Mouse (Mus musculus) lung, adult 2 months (tissue): ENCODE data around the gene Ppfia4. TPM values are rescaled to one million over a fixed set of nuclear protein-coding genes. Genes with fewer than 3 reads are reported as not detected.

Experiments
- DNase-seq: peaks from one replicate; pipeline ENCODE4 v3.0.0; 2022
- H3K4me1 ChIP-seq: fragments of 200-500 bp; 2 replicates; pipeline ENCODE4 v1.6.1; 2011; ENCODE audit warnings: low read length; ENCODE audit not compliant: control insufficient read depth, insufficient read depth
- H3K4me3 ChIP-seq: fragments of 200-500 bp; replicated peaks from 2 replicates; pipeline ENCODE3; 2011; ENCODE audit warnings: low read depth, mild to moderate bottlenecking, control low read depth, low read length; ENCODE audit errors: extremely low read depth
- CTCF ChIP-seq: fragments of 200-500 bp; IDR thresholded peaks from 2 replicates; pipeline ENCODE4 v1.5.1; 2011; ENCODE audit warnings: mild to moderate bottlenecking, low read length, control low read depth; ENCODE audit not compliant: insufficient read depth
- POLR2A ChIP-seq: fragments of 200-500 bp; IDR thresholded peaks from 2 replicates; pipeline ENCODE4 v1.6.1; 2011; ENCODE audit warnings: low read depth, mild to moderate bottlenecking, control low read depth, low read length, borderline replicate concordance; ENCODE audit errors: extremely low read depth
- WGBS: fragments of 180-500 bp; shearing (Covaris S2); methylation state at CpG from one replicate; pipeline ENCODE4 v1.1.7; 2018; 5-methylcytosine and 5-hydroxymethylcytosine counted together
- polyA plus RNA-seq: library from polyadenylated mRNA; depleted of rRNA; stranded (reverse); fragments of >200 nt; gene quantifications from 2 replicates; pipeline ENCODE4 v1.2.3, GENCODE M21; 2012

The Ppfia4 gene
- polyA plus RNA-seq, 1 experiment, result 11.3 TPM

DNA sequence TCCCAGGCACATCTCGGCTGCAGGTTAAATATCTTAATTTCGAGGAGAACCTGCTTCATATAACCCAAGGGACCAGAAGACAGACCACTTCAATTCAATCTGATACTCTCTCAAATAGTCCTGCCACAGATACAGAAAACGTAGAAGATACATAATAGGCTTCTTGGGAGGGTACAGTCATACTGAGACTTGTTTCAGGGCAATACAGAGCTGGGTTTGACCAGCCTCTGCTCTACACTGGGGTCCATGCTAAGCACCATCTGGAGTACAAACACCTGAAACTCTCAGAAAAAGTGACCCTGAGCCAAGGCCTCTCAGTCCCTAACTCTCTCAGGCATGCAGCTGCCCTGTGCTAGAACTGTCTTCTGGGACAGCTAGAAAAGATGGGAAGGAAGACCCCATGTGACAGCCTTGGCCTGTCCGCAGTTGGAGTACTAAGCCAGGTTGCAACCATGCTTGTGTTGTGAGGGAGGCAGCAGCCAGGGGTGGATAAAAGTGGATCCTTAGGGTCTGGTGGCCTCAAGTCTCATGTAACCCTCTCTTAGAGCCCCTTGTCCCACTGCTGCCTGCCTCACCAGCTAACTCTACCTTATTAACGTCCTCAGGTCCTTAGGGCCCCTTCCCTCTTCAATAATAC lies 9.0 kb upstream of the Ppfia4 start:
- DNase-seq, result no peak
- WGBS, result 82% methylated on average over 5 of the region's 5 CpGs
- H3K4me3 ChIP-seq, result no peak overlapping the region
- no peaks in the 10 kb centered on the region for H3K4me1 ChIP-seq
- no peak for TF ChIP-seq POLR2A

DNA sequence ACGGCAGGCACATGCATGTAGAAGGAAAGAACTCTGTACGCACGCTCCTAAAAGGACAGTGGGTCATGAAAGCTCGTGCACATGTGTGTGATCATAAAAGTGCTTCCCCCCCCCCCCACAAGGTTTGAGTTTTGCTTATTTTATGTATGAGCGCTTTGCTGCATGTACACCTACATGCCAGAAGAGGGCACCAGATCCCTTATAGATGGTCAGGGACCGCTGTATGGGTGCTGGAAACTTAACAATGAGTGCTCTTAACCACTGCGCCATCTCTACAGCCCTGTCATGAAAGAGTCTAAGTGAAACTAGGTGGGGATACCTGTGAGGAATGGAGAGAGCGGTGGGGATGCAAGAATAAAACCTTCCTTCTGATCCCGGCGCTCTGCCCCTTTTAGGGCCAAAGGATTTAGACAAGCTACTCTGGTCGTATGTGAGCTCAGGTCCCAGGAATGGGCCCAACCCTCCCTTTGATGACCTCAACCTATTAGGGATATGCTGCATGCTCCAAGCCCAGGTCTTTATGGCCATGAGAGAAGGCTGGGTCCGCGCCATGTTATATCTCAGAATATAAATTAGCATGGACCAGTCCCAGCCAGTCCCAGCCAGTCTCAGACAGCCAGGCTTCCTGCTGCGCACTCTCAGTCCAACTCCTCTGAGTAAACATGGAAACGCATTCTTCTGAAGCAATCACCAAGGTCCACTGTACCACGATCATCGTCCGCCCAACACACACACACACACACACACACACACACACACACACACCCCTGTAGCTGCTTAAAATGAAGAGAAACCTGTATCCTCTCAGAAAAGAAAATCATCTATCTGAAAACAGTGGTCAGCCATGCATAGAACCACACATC lies 7.3 kb upstream of the Ppfia4 start:
- TF ChIP-seq POLR2A (no peak), CTCF (no peak)
- WGBS, result 94% methylated on average over 18 of the region's 18 CpGs
- Histone ChIP-seq H3K4me3 (no peak overlapping the region), H3K4me1 (no peaks in the 10 kb centered on the region)
- DNase-seq, result no peak

DNA sequence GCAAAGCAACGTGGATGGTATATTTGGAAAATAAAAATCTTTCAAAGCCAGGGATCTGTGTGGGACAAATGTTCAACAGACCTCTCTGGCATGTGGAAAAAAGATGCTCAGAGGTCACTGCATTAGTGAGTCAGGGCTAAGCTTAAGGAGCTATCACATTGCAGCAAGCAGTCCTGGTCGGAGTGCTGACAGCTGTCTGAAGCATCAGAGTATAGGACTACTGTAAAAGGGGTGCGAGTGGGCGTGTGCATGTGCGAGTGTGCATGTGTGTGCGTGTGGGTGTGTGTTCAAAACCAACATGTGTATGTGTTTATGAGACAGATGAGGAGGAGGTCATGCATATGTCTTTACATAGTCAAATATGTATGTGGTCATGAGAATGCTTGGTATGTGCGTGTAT lies 6.4 kb upstream of the Ppfia4 start:
- Histone ChIP-seq H3K4me1 (no peaks in the 10 kb centered on the region), H3K4me3 (no peak overlapping the region)
- WGBS, result 90% methylated on average over 7 of the region's 7 CpGs
- DNase-seq, result no peak
- no peak for TF ChIP-seq CTCF
- TF ChIP-seq POLR2A, result no peak

DNA sequence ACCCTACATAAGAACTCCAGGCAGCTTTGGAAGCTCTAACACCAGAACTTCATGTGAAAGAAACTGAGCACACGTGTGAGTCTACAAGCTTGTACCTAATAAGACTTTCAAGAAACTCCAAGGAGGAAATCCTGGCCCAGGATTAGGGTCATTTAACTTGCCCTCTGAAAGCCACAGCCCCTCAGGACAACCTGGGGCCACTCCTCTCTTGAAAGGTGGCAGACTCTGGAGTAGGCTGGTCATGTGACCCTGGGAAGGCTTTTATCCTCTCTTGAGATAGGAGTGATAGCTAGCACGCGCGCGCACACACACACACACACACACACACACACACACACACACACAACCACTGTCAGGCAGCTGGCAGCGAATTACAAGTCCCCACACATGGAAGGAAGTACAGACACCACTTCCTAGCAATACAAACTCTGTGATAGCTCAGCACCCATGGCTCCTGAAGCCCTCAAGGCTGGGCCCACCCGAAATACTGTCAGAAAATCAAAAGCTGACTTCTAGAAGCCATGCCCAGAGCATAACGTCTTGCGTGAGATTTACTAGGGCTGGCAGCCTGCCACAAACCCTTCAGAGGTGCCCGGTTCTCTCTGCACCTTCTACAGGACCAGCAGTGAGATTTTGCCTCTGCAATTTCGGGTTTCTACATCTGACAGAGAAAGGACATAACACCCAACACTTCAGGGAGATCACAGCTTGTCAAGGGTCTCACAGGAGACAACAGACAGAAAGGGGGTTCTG lies 4.4 kb upstream of the Ppfia4 start:
- DNase-seq, result no peak
- 52% methylated on average over 11 of the region's 11 CpGs for WGBS
- no peak for TF ChIP-seq CTCF
- TF ChIP-seq POLR2A, result no peak
- no peaks in the 10 kb centered on the region for H3K4me1 ChIP-seq
- H3K4me3 ChIP-seq, result no peak overlapping the region

DNA sequence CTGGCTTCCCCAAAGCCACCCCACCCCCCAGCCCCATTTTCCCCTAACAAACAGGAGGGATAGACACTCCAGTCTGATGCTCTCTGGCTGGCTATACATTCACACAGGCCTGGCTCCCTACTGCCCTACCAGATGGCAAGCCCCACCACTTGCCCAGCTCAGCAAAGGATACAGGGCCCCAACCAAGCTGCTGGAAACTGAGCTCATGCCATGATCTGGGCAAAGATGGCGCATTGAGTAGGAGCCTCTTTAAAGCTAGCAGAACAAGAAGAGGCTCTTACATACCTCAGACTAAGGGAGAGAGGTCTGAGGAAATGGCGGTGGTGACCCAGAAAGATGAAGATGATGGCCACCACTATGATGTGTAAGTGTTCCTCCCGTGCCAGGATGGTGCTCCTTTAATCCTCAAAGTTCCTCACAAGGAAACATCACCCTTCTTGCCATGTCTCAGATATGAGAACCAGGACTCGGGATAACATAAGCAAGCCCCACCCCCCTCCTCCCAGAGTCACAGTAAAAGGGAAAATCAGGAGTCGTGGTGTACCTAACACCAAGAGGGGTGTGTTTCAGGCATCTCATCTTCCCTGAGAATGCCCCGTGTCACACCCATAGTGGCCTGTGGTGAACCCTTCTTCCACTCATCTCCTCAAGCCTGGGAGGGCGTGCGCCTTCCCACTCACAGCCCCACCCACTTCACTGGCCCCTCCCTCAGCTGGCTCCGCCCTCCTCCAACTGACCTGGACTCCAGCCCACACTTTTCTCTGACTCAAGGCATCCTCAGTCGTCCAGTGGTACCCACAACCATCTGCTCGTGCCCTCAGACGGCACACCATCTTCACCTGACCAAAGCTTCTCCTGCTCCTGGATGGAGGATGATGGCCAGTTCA lies 3.4 kb upstream of the Ppfia4 start:
- 80% methylated on average over 12 of the region's 12 CpGs for WGBS
- Histone ChIP-seq H3K4me3 (no peak overlapping the region), H3K4me1 (no peaks in the 10 kb centered on the region)

DNA sequence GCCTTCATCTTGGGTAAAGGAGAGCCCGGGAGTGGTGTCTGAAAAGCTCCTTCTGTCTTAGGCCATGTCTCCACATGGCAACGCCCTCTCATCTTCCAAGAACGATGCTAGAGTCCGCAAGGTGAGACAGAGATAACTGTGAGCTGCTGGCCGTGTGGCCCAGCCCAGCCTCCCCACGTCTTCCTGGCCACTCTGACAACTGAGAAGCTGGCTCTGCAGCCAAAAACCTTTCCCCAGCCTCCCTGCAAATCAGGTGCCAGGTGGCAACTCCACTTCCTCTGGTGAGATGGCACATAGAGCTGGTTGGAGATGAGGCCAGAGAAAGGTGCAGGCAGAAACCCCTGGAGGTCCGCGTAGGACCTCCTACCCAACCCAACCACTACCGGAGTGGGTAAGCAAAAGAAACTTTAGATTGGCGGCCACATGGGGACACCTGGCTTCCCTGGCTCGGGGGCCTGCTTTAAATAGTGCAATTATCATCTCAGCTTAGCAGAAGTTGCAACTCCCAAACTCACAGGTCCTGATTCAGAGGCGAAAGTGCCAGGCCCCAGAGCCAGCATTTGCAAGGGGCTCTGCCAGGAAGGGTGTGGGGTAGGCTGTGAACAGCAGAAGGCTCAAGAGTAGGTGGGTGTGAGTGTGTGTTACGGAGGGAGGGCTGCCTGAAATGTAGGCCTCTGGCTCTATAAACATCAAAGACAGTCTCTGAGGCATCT lies 2.6 kb upstream of the Ppfia4 start:
- DNase-seq, result no peak
- Histone ChIP-seq H3K4me3 (no peak overlapping the region), H3K4me1 (no peaks in the 10 kb centered on the region)
- TF ChIP-seq POLR2A (no peak), CTCF (no peak)
- 73% methylated on average over 13 of the region's 13 CpGs for WGBS

More for the DNA sequence above, 3.4 kb upstream of the Ppfia4 start:
- no peak for TF ChIP-seq CTCF
- TF ChIP-seq POLR2A, result no peak
- DNase-seq, result no peak

DNA sequence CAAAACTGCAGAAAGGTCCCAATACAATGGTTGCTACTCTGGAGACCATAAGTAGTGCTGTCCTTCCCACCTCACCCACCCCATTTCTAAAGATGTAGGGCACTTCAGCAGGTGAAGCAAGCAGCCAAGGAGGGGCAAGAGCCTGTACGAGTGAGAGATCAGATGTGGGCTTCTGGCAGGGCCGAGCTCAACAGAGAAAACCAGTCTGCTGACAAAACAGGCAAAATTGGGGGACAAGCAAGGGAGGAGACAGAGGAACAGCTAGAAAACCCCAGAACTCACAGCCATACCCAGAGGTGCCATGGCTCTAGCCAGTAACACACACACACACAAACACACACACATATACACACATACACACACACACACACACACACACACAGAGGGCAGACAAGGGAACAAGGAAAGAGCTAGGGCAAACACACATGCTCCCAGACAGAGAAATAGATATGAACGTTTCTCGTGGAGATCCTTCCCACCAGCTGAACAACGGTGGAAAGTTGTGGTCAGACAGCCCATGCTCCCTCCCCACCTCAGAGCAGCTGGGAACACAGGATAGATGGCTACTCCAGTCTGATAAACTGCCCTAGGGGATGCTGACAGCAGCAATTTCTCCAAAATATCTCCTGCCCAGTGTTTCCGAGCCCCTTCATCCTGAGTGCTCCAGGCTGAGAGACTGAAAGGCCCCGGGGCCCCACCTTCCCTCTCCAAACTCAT lies 1.5 kb upstream of the Ppfia4 start:
- 60% methylated on average over 7 of the region's 7 CpGs for WGBS
- Histone ChIP-seq H3K4me1 (no peaks in the 10 kb centered on the region), H3K4me3 (no peak overlapping the region)
- TF ChIP-seq POLR2A, result no peak
- no peak for TF ChIP-seq CTCF
- DNase-seq, result no peak

DNA sequence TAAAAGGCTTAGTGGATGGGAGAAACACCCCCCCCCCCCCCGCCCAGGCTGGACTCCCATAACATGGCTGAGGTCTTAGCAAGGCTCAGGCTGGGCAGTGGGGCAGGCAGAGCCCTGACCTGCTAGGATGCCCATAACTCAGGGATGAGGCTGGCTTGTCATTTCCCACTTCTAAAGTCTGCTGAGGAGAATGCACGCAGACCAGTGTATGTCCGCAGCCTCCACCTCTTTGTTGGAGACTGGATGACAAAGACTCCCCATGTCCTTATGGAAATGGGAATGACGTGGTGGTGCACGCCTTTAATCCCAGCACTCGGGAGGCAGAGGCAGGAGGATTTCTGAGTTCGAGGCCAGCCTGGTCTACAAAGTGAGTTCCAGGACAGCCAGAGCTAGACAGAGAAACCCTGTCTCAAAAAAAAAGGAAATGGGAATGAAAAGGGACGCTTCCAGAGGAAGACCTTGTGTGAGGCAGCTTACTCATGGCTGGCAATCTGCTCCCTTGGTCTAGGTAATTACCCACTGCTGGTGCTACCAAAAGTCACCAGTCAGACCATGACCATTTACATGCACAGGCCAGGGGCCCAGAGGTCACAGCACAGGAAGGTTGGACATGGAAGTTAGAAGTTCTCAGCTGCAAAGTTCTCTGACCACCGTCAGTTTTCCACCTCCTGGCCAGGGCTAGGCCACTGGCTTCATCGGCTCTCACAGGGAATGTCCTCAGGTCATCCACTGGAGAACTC lies 813 bp upstream of the Ppfia4 start:
- WGBS, result 79% methylated on average over 10 of the region's 10 CpGs
- H3K4me1 ChIP-seq, result no peaks in the 10 kb centered on the region

More for the DNA sequence above, 813 bp upstream of the Ppfia4 start:
- DNase-seq, result no peak
- H3K4me3 ChIP-seq, result no peak overlapping the region
- no peak for TF ChIP-seq CTCF
- TF ChIP-seq POLR2A, result no peak
